Mouse (Mus musculus) forebrain, embryonic 15.5 days (tissue): Measurements from ENCODE around the gene Sppl2c. TPM values are rescaled to one million over a fixed set of nuclear protein-coding genes. Genes with fewer than 3 reads are reported as not detected.

Experiments
- ATAC-seq: fragments of 200-750 bp; cut with Nextera tagmentation; replicated peaks from 2 replicates; pipeline ENCODE4 v1.8.0; 2017; ENCODE audit warnings: mild to moderate bottlenecking, moderate TSS enrichment, moderate library complexity
- H3K27ac ChIP-seq: fragments of 300-500 bp; sonication (generic); replicated peaks from 2 replicates; pipeline ENCODE4 v1.5.1; 2015; ENCODE audit warnings: mild to moderate bottlenecking, inconsistent platforms
- H3K27me3 ChIP-seq: fragments of 300-500 bp; sonication (generic); 2 replicates; pipeline ENCODE4 v1.6.1; 2015; ENCODE audit warnings: inconsistent platforms
- H3K36me3 ChIP-seq: fragments of 300-500 bp; sonication (generic); 2 replicates; pipeline ENCODE4 v1.6.1; 2015; ENCODE audit warnings: mild to moderate bottlenecking, inconsistent platforms
- H3K4me1 ChIP-seq: fragments of 300-500 bp; sonication (generic); 2 replicates; pipeline ENCODE4 v1.6.1; 2015; ENCODE audit warnings: inconsistent platforms
- H3K4me2 ChIP-seq: fragments of 300-500 bp; sonication (generic); replicated peaks from 2 replicates; pipeline ENCODE4 v1.6.1; 2015; ENCODE audit warnings: mild to moderate bottlenecking, inconsistent platforms
- H3K4me3 ChIP-seq: fragments of 300-500 bp; sonication (generic); 2 replicates; pipeline ENCODE4 v1.5.1; 2015; ENCODE audit warnings: mild to moderate bottlenecking, inconsistent platforms
- H3K9ac ChIP-seq: fragments of 300-500 bp; sonication (generic); replicated peaks from 2 replicates; pipeline ENCODE4 v1.6.1; 2015; ENCODE audit warnings: mild to moderate bottlenecking, inconsistent platforms
- H3K9me3 ChIP-seq: fragments of 300-500 bp; sonication (generic); 2 replicates; pipeline ENCODE4 v1.6.1; 2016; ENCODE audit warnings: inconsistent platforms
- WGBS: fragments of 180-500 bp; shearing (Covaris S2); methylation state at CpG from one replicate; pipeline ENCODE4 v1.1.7; 2015; ENCODE audit warnings: mixed read lengths; 5-methylcytosine and 5-hydroxymethylcytosine counted together
- polyA plus RNA-seq: library from polyadenylated mRNA; unstranded; fragments of >200 nt; fragmentation: Nextera tagmentation; extraction: Ambion mirVana; gene quantifications from 2 replicates; pipeline ENCODE4 v1.2.1, GENCODE M21; 2015

The Sppl2c gene
- not detected in 2 replicates for polyA plus RNA-seq

- H3K36me3 ChIP-seq: no peaks in the 10 kb centered on the region
- no peak within 1 kb of the TSS for H3K4me3 ChIP-seq
- no peak within 1 kb of the TSS for H3K4me2 ChIP-seq
- H3K27ac ChIP-seq: no peak within 1 kb of the TSS
- no peaks in the 10 kb centered on the region; the same call in 1 of the 2 replicates for H3K27me3 ChIP-seq
- no peak for ATAC-seq
- H3K4me1 ChIP-seq: no peaks in the 10 kb centered on the region
- no peak within 1 kb of the TSS for H3K9ac ChIP-seq
- 87% methylated on average over 13 of the region's 13 CpGs for WGBS
- no peaks in the 10 kb centered on the region for H3K9me3 ChIP-seq
Observed at GRCm38 (mm10) chr11:104186135-104186836, at the start of gene Sppl2c. Gene Sppl2c (plus strand): TSS chr11:104186327.

GRCm38 (mm10) chr11:104138976-104139375 lies 47.2 kb upstream of the Sppl2c start:
- ATAC-seq: no peak
- Histone ChIP-seq H3K4me2 (no peak overlapping the region), H3K9me3 (no peaks in the 10 kb centered on the region), H3K27me3 (peaks cover 25% of the 10 kb centered on the region), H3K4me1 (peaks cover under 1% of the 10 kb centered on the region; the same call in 1 of the 2 replicates), H3K4me3 (no peak overlapping the region), H3K9ac (no peak overlapping the region), H3K36me3 (no peaks in the 10 kb centered on the region), H3K27ac (no peak overlapping the region)
- 71% methylated on average over 3 of the region's 3 CpGs for WGBS

- no peaks in the 10 kb centered on the region for H3K36me3 ChIP-seq
- ATAC-seq: no peak
- no peaks in the 10 kb centered on the region for H3K4me1 ChIP-seq
- no peaks in the 10 kb centered on the region for H3K9me3 ChIP-seq
- H3K27ac ChIP-seq: no peak overlapping the region
- no peaks in the 10 kb centered on the region for H3K27me3 ChIP-seq
- H3K9ac ChIP-seq: no peak overlapping the region
- no peak overlapping the region for H3K4me2 ChIP-seq
- H3K4me3 ChIP-seq: no peak overlapping the region
- WGBS: 88% methylated on average over 1 of the region's 1 CpGs
Observed at GRCm38 (mm10) chr11:104144930-104145329, 41.2 kb upstream of the Sppl2c start.

GRCm38 (mm10) chr11:104148787-104149186 lies 37.3 kb upstream of the Sppl2c start:
- H3K4me1 ChIP-seq: no peaks in the 10 kb centered on the region
- ATAC-seq: no peak
- H3K27me3 ChIP-seq: no peaks in the 10 kb centered on the region
- H3K9ac ChIP-seq: no peak overlapping the region
- no peaks in the 10 kb centered on the region for H3K36me3 ChIP-seq
- H3K4me2 ChIP-seq: no peak overlapping the region
- no peak overlapping the region for H3K4me3 ChIP-seq
- H3K27ac ChIP-seq: no peak overlapping the region
- no peaks in the 10 kb centered on the region for H3K9me3 ChIP-seq
- WGBS: 78% methylated on average over 7 of the region's 7 CpGs

GRCm38 (mm10) chr11:104150911-104151310 lies 35.2 kb upstream of the Sppl2c start:
- no peak overlapping the region for H3K27ac ChIP-seq

GRCm38 (mm10) chr11:104154332-104154731 lies 31.8 kb upstream of the Sppl2c start:
- no peak overlapping the region for H3K4me3 ChIP-seq
- no peaks in the 10 kb centered on the region for H3K36me3 ChIP-seq
- H3K27me3 ChIP-seq: no peaks in the 10 kb centered on the region
- H3K4me1 ChIP-seq: peaks cover 20% of the 10 kb centered on the region
- H3K27ac ChIP-seq: no peak overlapping the region
- 52% methylated on average over 4 of the region's 4 CpGs for WGBS
- ATAC-seq: no peak
- no peak overlapping the region for H3K9ac ChIP-seq
- H3K9me3 ChIP-seq: no peaks in the 10 kb centered on the region
- no peak overlapping the region for H3K4me2 ChIP-seq

More at GRCm38 (mm10) chr11:104150911-104151310, 35.2 kb upstream of the Sppl2c start:
- Histone ChIP-seq H3K36me3 (no peaks in the 10 kb centered on the region), H3K4me2 (no peak overlapping the region), H3K9me3 (no peaks in the 10 kb centered on the region), H3K27me3 (no peaks in the 10 kb centered on the region), H3K4me3 (no peak overlapping the region), H3K4me1 (0 out of 2 replicates have a peak, but pooled peaks cover 5% of the 10 kb centered on the region), H3K9ac (no peak overlapping the region)
- WGBS: 10% methylated on average over 5 of the region's 5 CpGs
- ATAC-seq: no peak

- Histone ChIP-seq H3K36me3 (no peaks in the 10 kb centered on the region), H3K9me3 (no peaks in the 10 kb centered on the region), H3K4me2 (no peak overlapping the region), H3K27ac (no peak overlapping the region), H3K27me3 (no peaks in the 10 kb centered on the region), H3K4me1 (peaks cover 20% of the 10 kb centered on the region), H3K4me3 (no peak overlapping the region), H3K9ac (no peak overlapping the region)
- 44% methylated on average over 9 of the region's 9 CpGs for WGBS
- ATAC-seq: no peak
Observed at GRCm38 (mm10) chr11:104154820-104155635, 31.1 kb upstream of the Sppl2c start.

GRCm38 (mm10) chr11:104155899-104156298 lies 30.2 kb upstream of the Sppl2c start:
- Histone ChIP-seq H3K4me2 (no peak overlapping the region), H3K4me1 (peaks cover 20% of the 10 kb centered on the region), H3K4me3 (no peak overlapping the region), H3K9ac (no peak overlapping the region), H3K27ac (no peak overlapping the region), H3K9me3 (no peaks in the 10 kb centered on the region), H3K36me3 (no peaks in the 10 kb centered on the region), H3K27me3 (no peaks in the 10 kb centered on the region)
- no peak for ATAC-seq

GRCm38 (mm10) chr11:104156391-104156790 lies 29.7 kb upstream of the Sppl2c start:
- peaks cover 20% of the 10 kb centered on the region for H3K4me1 ChIP-seq
- no peaks in the 10 kb centered on the region; the same call in 1 of the 2 replicates for H3K27me3 ChIP-seq
- ATAC-seq: no peak
- 68% methylated on average over 3 of the region's 3 CpGs for WGBS
- no peaks in the 10 kb centered on the region for H3K36me3 ChIP-seq
- H3K27ac ChIP-seq: no peak overlapping the region
- no peak overlapping the region for H3K4me3 ChIP-seq
- H3K9ac ChIP-seq: no peak overlapping the region
- H3K9me3 ChIP-seq: no peaks in the 10 kb centered on the region
- no peak overlapping the region for H3K4me2 ChIP-seq

GRCm38 (mm10) chr11:104157603-104158259 lies 28.4 kb upstream of the Sppl2c start:
- H3K4me3 ChIP-seq: peak overlapping the region; percentile 54
- H3K9ac ChIP-seq: peak overlapping the region; percentile 79
- H3K4me1 ChIP-seq: peaks cover 20% of the 10 kb centered on the region
- ATAC-seq: peak; percentile 99
- H3K27ac ChIP-seq: peak overlapping the region; percentile 88
- H3K27me3 ChIP-seq: no peaks in the 10 kb centered on the region; the same call in 1 of the 2 replicates
- peak overlapping the region; percentile 95 for H3K4me2 ChIP-seq
- H3K36me3 ChIP-seq: no peaks in the 10 kb centered on the region
- WGBS: under 1% methylated on average over 23 of the region's 23 CpGs
- no peaks in the 10 kb centered on the region for H3K9me3 ChIP-seq

- Histone ChIP-seq H3K4me2 (peak overlapping the region; percentile 95), H3K36me3 (no peaks in the 10 kb centered on the region), H3K4me3 (peak overlapping the region; percentile 54), H3K27me3 (no peaks in the 10 kb centered on the region; the same call in 1 of the 2 replicates), H3K27ac (peak overlapping the region; percentile 88), H3K4me1 (peaks cover 20% of the 10 kb centered on the region), H3K9me3 (no peaks in the 10 kb centered on the region), H3K9ac (peak overlapping the region; percentile 79)
- ATAC-seq: peak; percentile 58
- 5% methylated on average over 17 of the region's 17 CpGs for WGBS
Observed at GRCm38 (mm10) chr11:104158260-104158907, 27.7 kb upstream of the Sppl2c start.
